21 mouse cellular contexts compared by ENCODE assay signal in genomic region chr1:132536416-132536815, GRCm38 (mm10). TPM values are rescaled to one million over a fixed set of nuclear protein-coding genes. Genes with fewer than 3 reads are reported as not detected.
"Had no signal": no experiment of that assay in that cellular context is flagged by ENCODE, and none has a peak within 500 bp of the region (broad histone marks: within the 10 kb centered on the region; RNA-seq: fewer than 3 reads in every experiment).

No protein-coding gene starts in this region.

- DNase-seq: kidney, adult 9 months; kidney, postnatal 25 days; left cerebral cortex, postnatal 4 days; liver; lung, adult 18-20 months; lung, postnatal 10 days; retina, postnatal 1 day; right cerebral cortex, postnatal 25 days; spleen, adult 18-20 months; thymus, adult 18-20 months; thymus, postnatal 36 days had no signal

- H3K4me3 ChIP-seq: limb, embryonic 13.5 days; liver, embryonic 12.5 days; liver, embryonic 15.5 days; lung, embryonic 15.5 days; midbrain, embryonic 13.5 days; myocyte; neural tube, embryonic 13.5 days had no signal

- H3K9me3 ChIP-seq: limb, embryonic 13.5 days; liver, embryonic 12.5 days; liver, embryonic 15.5 days; lung, embryonic 15.5 days; midbrain, embryonic 13.5 days; neural tube, embryonic 13.5 days had no signal

- H3K27ac ChIP-seq: kidney, postnatal 0 days; limb, embryonic 13.5 days; liver, embryonic 12.5 days; liver, embryonic 15.5 days; lung, embryonic 15.5 days; midbrain, embryonic 13.5 days; neural tube, embryonic 13.5 days had no signal

- H3K4me1 ChIP-seq: liver, embryonic 15.5 days had no signal

- ATAC-seq: liver, embryonic 12.5 days; midbrain, embryonic 13.5 days; midbrain, embryonic 16.5 days had no signal

- H3K4me2 ChIP-seq: limb, embryonic 13.5 days; liver, embryonic 12.5 days; liver, embryonic 15.5 days; lung, embryonic 15.5 days; midbrain, embryonic 13.5 days; neural tube, embryonic 13.5 days had no signal

- H3K36me3 ChIP-seq: limb, embryonic 13.5 days; liver, embryonic 12.5 days; liver, embryonic 15.5 days; lung, embryonic 15.5 days had no signal

- H3K9ac ChIP-seq: limb, embryonic 13.5 days; liver, embryonic 12.5 days; liver, embryonic 15.5 days; lung, embryonic 15.5 days; midbrain, embryonic 13.5 days; neural tube, embryonic 13.5 days had no signal

RNA-seq across cellular contexts. Expression of gene Cntn2, which starts 6.6 kb away (rescaled TPM):
- polyA plus RNA-seq: myocyte; testis, adult 2 months had no signal
